1 mouse cellular context compared by ENCODE assay signal in genomic region chr15:89207457-89207856, GRCm38 (mm10).
A peak's percentile ranks its signal among the peaks of the same experiment; 100 is the strongest.
TF ChIP-seq lines count a peak whose summit lies in the region.

No protein-coding gene starts in this region.

TF ChIP-seq in MEL, 35 proteins besides CTCF, POLR2A, EP300 and RAD21:
- TF ChIP-seq ZNF384 (IDR thresholded peaks at IDR 0.05; ENCODE audit: low read depth, low read length) (peak; percentile 83), GATA1 (IDR thresholded peaks at IDR 0.05; ENCODE audit: low read depth, low read length) (peak; percentile 29; the same call in 1 of the 2 replicates), SIN3A (IDR thresholded peaks at IDR 0.05; ENCODE audit: low read length) (0 out of 2 replicates have a peak, but pooled peaks have one; percentile 36), ETS1 (IDR thresholded peaks at IDR 0.05; ENCODE audit: low read depth, low read length) (0 out of 2 replicates have a peak, but pooled peaks have one; percentile 8), ZMIZ1 (IDR thresholded peaks at IDR 0.05; ENCODE audit: low read depth, low read length) (no peak), USF1 (IDR thresholded peaks at IDR 0.05; ENCODE audit: low read depth, low read length) (no peak), HCFC1 (IDR thresholded peaks at IDR 0.05; ENCODE audit: low read depth, low read length) (no peak), TCF12 (IDR thresholded peaks at IDR 0.05; ENCODE audit: low read depth, low read length) (no peak)
